Mouse (Mus musculus): ENCODE measurements around the gene Akap2.

DNA sequence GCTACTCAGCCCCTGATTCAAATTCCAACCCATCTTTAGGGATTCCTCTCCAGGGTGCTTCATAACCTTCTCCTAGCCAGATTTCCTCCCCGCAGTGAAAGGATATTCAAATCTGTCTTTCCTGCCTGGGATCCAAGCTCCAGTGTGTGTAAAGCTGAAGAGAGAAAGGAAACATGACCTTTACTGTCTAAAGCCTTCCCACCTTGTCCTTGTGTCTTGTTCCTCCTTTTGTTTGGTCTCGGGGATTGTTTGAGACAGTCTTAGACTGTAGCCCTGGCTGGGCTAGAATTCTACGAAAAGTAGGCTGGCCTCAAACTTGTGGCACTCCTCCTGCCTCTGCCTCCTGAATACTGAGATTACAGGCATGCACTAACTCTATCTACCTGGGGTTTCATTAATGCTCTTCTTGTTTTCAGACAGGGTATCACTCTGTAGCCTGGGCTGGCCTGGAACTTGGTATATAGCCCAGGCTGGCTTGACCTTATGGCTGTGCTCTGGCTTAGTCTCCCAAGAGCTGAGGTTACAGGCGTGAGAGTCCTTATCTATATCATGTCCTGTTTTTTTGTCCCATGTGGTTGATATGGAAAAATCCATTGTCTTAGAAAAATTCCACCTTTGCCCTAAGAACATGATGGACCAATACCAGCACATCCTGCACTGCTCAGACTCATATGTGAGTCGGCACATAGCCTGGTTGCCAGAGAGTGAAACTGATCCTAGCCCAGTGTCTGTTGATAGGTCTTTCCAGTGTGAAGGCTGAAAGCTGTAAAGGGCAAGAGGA, 22.9 kb upstream of the Akap2 start:
- TF ChIP-seq POLR2A (IDR thresholded peaks at IDR 0.05; ENCODE audit: extremely low read depth, insufficient read depth, low read length) (no peak), CTCF (IDR thresholded peaks at IDR 0.05; ENCODE audit: low read depth, low read length) (no peak)
